Mouse (Mus musculus) intestine, embryonic 16.5 days (tissue): Measurements from ENCODE around the gene Sh3pxd2b. TPM values are rescaled to one million over a fixed set of nuclear protein-coding genes. Genes with fewer than 3 reads are reported as not detected.
A peak's percentile ranks its signal among the peaks of the same experiment; 100 is the strongest.

ENCODE experiments used
- ATAC-seq: fragments of 200-750 bp; cut with Nextera tagmentation; 2 replicates; pipeline ENCODE4 v1.8.0; 2017; ENCODE audit warnings: moderate TSS enrichment, moderate library complexity
- H3K27ac ChIP-seq: fragments of 300-500 bp; sonication (generic); 2 replicates; pipeline ENCODE4 v1.5.1; 2014; ENCODE audit warnings: mild to moderate bottlenecking, low read length
- H3K27me3 ChIP-seq: fragments of 300-500 bp; sonication (generic); replicated peaks from 2 replicates; pipeline ENCODE4 v1.6.1; 2014; ENCODE audit warnings: low read length, control low read depth, mixed read lengths; ENCODE audit not compliant: control insufficient read depth, insufficient read depth
- H3K36me3 ChIP-seq: fragments of 300-500 bp; sonication (generic); 2 replicates; pipeline ENCODE4 v1.6.1; 2014; ENCODE audit warnings: low read length, control low read depth; ENCODE audit not compliant: control insufficient read depth, insufficient read depth
- H3K4me1 ChIP-seq: fragments of 300-500 bp; sonication (generic); 2 replicates; pipeline ENCODE4 v1.6.1; 2014; ENCODE audit warnings: low read length, control low read depth, mixed read lengths; ENCODE audit not compliant: control insufficient read depth, insufficient read depth
- H3K4me2 ChIP-seq: fragments of 300-500 bp; sonication (generic); 2 replicates; pipeline ENCODE4 v1.6.1; 2014; ENCODE audit warnings: low read depth, low read length, control low read depth
- H3K4me3 ChIP-seq: fragments of 300-500 bp; sonication (generic); 2 replicates; pipeline ENCODE4 v1.5.1; 2014; ENCODE audit warnings: mild to moderate bottlenecking, low read length
- H3K9ac ChIP-seq: fragments of 300-500 bp; sonication (generic); 2 replicates; pipeline ENCODE4 v1.6.1; 2014; ENCODE audit warnings: low read depth, low read length
- H3K9me3 ChIP-seq: fragments of 300-500 bp; sonication (generic); 2 replicates; pipeline ENCODE4 v1.6.1; 2016; ENCODE audit warnings: low read length, control low read depth; ENCODE audit not compliant: control insufficient read depth
- WGBS: fragments of 180-500 bp; shearing (Covaris S2); extraction: QIAGEN DNeasy Blood & Tissue Kit; methylation state at CpG from one replicate; pipeline ENCODE4 v1.1.7; 2014; 5-methylcytosine and 5-hydroxymethylcytosine counted together
- polyA plus RNA-seq: library from polyadenylated mRNA; unstranded; fragments of >200 nt; fragmentation: Nextera tagmentation; extraction: Ambion mirVana; gene quantifications from 2 replicates; pipeline ENCODE4 v1.2.1, GENCODE M21; 2015

Sh3pxd2b gene
- polyA plus RNA-seq, 1 experiment from 2014 or later: 9.6 TPM

- 65% methylated on average over 7 of the region's 7 CpGs for WGBS
- no peaks in the 10 kb centered on the region for H3K27me3 ChIP-seq
- no peak for ATAC-seq
- no peak overlapping the region for H3K4me3 ChIP-seq
- H3K9me3 ChIP-seq: no peaks in the 10 kb centered on the region
- H3K4me1 ChIP-seq: peaks cover 33% of the 10 kb centered on the region
- no peak overlapping the region for H3K9ac ChIP-seq
- H3K4me2 ChIP-seq: no peak overlapping the region
- H3K36me3 ChIP-seq: no peaks in the 10 kb centered on the region
- H3K27ac ChIP-seq: no peak overlapping the region
These were observed 16.8 kb downstream of the Sh3pxd2b start for GRCm38 (mm10) chr11:32364375-32364774.

DNA sequence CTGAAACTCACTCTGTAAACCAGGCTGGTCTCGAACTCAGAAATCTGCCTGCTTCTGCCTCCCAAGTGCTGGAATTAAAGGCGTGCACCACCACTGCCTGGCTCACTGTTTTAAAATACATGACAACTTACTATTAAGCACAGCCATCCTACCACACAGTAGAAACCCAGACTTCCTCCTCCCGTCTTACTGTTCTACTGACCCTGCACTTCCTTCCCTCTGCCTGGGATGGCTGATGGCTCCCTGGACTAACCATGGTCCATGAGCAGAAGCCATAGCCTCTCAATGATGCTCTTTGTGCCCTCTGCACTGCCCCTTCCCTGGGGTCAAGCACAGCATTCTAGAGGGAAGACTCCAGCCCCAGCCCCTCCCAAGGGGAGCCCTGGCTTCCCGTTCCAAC, 17.9 kb downstream of the Sh3pxd2b start:
- peaks cover 33% of the 10 kb centered on the region for H3K4me1 ChIP-seq
- H3K9me3 ChIP-seq: no peaks in the 10 kb centered on the region
- H3K4me2 ChIP-seq: no peak overlapping the region
- no peak overlapping the region for H3K27ac ChIP-seq
- WGBS: 81% methylated on average over 4 of the region's 4 CpGs
- ATAC-seq: no peak
- H3K4me3 ChIP-seq: no peak overlapping the region
- no peaks in the 10 kb centered on the region for H3K36me3 ChIP-seq
- H3K9ac ChIP-seq: no peak overlapping the region
- H3K27me3 ChIP-seq: no peaks in the 10 kb centered on the region

GRCm38 (mm10) chr11:32367056-32367455, 19.4 kb downstream of the Sh3pxd2b start:
- Histone ChIP-seq H3K4me2 (no peak overlapping the region), H3K4me3 (no peak overlapping the region), H3K9ac (no peak overlapping the region), H3K36me3 (no peaks in the 10 kb centered on the region), H3K4me1 (peaks cover 33% of the 10 kb centered on the region), H3K9me3 (no peaks in the 10 kb centered on the region), H3K27me3 (no peaks in the 10 kb centered on the region), H3K27ac (no peak overlapping the region)
- 71% methylated on average over 2 of the region's 2 CpGs for WGBS
- ATAC-seq: no peak

GRCm38 (mm10) chr11:32368986-32369385, 21.4 kb downstream of the Sh3pxd2b start:
- H3K27ac ChIP-seq: no peak overlapping the region
- H3K36me3 ChIP-seq: peaks cover 5% of the 10 kb centered on the region; the same call in 1 of the 2 replicates
- WGBS: 91% methylated on average over 3 of the region's 3 CpGs
- H3K4me1 ChIP-seq: peaks cover 19% of the 10 kb centered on the region
- no peak overlapping the region for H3K4me3 ChIP-seq
- no peak overlapping the region for H3K4me2 ChIP-seq
- H3K9ac ChIP-seq: no peak overlapping the region
- ATAC-seq: no peak
- no peaks in the 10 kb centered on the region for H3K9me3 ChIP-seq
- H3K27me3 ChIP-seq: no peaks in the 10 kb centered on the region

- WGBS: 69% methylated on average over 1 of the region's 1 CpGs
- no peaks in the 10 kb centered on the region for H3K27me3 ChIP-seq
- no peak overlapping the region for H3K27ac ChIP-seq
These were observed 23.3 kb downstream of the Sh3pxd2b start for GRCm38 (mm10) chr11:32370881-32371280.

GRCm38 (mm10) chr11:32373266-32374026, 25.8 kb downstream of the Sh3pxd2b start:
- 69% methylated on average over 13 of the region's 13 CpGs for WGBS
- Histone ChIP-seq H3K27ac (no peak overlapping the region), H3K36me3 (peaks cover 17% of the 10 kb centered on the region), H3K9ac (no peak overlapping the region), H3K4me3 (no peak overlapping the region), H3K4me2 (no peak overlapping the region), H3K4me1 (0 out of 2 replicates have a peak, but pooled peaks cover 2% of the 10 kb centered on the region), H3K9me3 (no peaks in the 10 kb centered on the region), H3K27me3 (no peaks in the 10 kb centered on the region)
- no peak for ATAC-seq

More at GRCm38 (mm10) chr11:32370881-32371280, 23.3 kb downstream of the Sh3pxd2b start:
- Histone ChIP-seq H3K4me2 (no peak overlapping the region), H3K9me3 (no peaks in the 10 kb centered on the region), H3K9ac (no peak overlapping the region), H3K4me1 (peaks cover 11% of the 10 kb centered on the region), H3K36me3 (peaks cover 8% of the 10 kb centered on the region; the same call in 1 of the 2 replicates), H3K4me3 (no peak overlapping the region)
- ATAC-seq: no peak

DNA sequence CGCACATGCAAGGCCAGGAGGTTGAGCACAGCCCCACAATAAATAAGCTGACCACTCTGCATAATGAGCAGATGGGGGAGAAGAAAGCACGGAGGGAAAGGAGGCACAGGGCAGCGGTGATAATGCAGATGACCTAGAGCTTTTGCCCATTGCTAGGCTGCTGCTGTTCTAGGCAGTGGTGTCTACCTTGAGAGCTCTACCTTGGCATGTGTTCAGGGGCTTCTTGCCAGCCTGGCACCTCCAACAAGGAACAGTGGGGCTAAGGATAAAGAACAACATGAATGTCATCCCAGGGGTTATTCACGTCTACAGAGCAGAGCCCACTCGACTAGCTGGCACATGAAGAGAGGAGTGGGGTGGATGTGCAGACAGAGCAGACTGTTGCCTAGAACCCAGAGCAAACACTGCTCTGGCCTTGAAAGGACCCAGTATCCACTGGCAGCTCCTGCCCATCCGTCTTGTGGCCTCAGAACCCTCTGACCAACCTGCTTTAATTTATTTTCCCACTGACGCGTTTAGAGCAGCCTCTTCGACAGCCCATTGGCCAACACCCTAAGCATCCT, 26.5 kb downstream of the Sh3pxd2b start:
- no peaks in the 10 kb centered on the region for H3K27me3 ChIP-seq
- H3K27ac ChIP-seq: no peak overlapping the region
- 73% methylated on average over 9 of the region's 9 CpGs for WGBS
- no peak overlapping the region for H3K4me3 ChIP-seq
- peaks cover 17% of the 10 kb centered on the region for H3K36me3 ChIP-seq
- no peak overlapping the region for H3K9ac ChIP-seq
- H3K4me2 ChIP-seq: no peak overlapping the region
- ATAC-seq: no peak
- H3K9me3 ChIP-seq: no peaks in the 10 kb centered on the region
- H3K4me1 ChIP-seq: 0 out of 2 replicates have a peak, but pooled peaks cover 2% of the 10 kb centered on the region

DNA sequence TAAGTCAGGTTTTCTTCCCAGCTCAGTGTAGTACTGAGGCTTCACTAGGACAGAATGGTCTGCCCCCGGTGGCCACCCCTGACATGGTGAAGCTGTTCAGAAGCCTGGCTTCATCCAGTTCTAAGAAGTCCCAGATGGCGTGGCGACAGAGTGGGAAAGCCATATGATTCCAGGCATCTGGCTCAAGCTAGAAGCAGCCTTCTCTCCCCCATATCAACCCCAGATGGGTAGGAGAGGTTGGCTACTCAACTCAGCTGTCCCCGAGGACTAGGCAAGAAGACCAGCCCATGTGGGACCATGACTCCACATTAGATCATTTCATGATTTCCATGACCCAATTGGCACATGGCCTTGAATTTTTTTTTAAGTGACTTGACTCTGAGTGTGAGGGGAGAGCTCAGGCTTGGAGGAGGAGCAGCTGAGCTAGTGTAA, 27.5 kb downstream of the Sh3pxd2b start:
- peak; percentile 44; the same call in 1 of the 2 replicates for ATAC-seq
- H3K9ac ChIP-seq: no peak overlapping the region
- no peak overlapping the region for H3K4me3 ChIP-seq
- H3K4me2 ChIP-seq: no peak overlapping the region
- no peaks in the 10 kb centered on the region for H3K27me3 ChIP-seq
- peaks cover 17% of the 10 kb centered on the region for H3K36me3 ChIP-seq
- no peaks in the 10 kb centered on the region for H3K9me3 ChIP-seq
- 0 out of 2 replicates have a peak, but pooled peaks cover 2% of the 10 kb centered on the region for H3K4me1 ChIP-seq
- H3K27ac ChIP-seq: no peak overlapping the region
- WGBS: 75% methylated on average over 4 of the region's 4 CpGs

- Histone ChIP-seq H3K36me3 (peaks cover 17% of the 10 kb centered on the region), H3K4me3 (no peak overlapping the region), H3K27me3 (no peaks in the 10 kb centered on the region), H3K4me1 (0 out of 2 replicates have a peak, but pooled peaks cover 2% of the 10 kb centered on the region), H3K9me3 (no peaks in the 10 kb centered on the region), H3K27ac (no peak overlapping the region), H3K9ac (no peak overlapping the region), H3K4me2 (no peak overlapping the region)
- ATAC-seq: no peak
- WGBS: 96% methylated on average over 1 of the region's 1 CpGs
These were observed 28.5 kb downstream of the Sh3pxd2b start for GRCm38 (mm10) chr11:32376086-32376485.
